Mouse (Mus musculus) intestine, postnatal 0 days (tissue): ENCODE measurements at regions not wholly inside any gene's neighbourhood (a gene's known extent, or its start where the extent isn't known, plus 50 kb on each side); places are given as distances from the start of the nearest gene placed in this dataset.

Experiments
- ATAC-seq: fragments of 200-750 bp; cut with Nextera tagmentation; 2 replicates; pipeline ENCODE4 v1.8.0; 2017; ENCODE audit warnings: mild to moderate bottlenecking, moderate TSS enrichment, moderate library complexity
- H3K27ac ChIP-seq: fragments of 300-500 bp; sonication (generic); 2 replicates; pipeline ENCODE4 v1.5.1; 2014; ENCODE audit warnings: mild to moderate bottlenecking, low read depth, low read length, moderate library complexity
- H3K27me3 ChIP-seq: fragments of 300-500 bp; sonication (generic); replicated peaks from 2 replicates; pipeline ENCODE4 v1.6.1; 2014; ENCODE audit warnings: low read length, mixed read lengths; ENCODE audit not compliant: control insufficient read depth, insufficient read depth
- H3K36me3 ChIP-seq: fragments of 300-500 bp; sonication (generic); 2 replicates; pipeline ENCODE4 v1.6.1; 2014; ENCODE audit warnings: mild to moderate bottlenecking, moderate library complexity; ENCODE audit not compliant: control insufficient read depth, insufficient read depth
- H3K4me1 ChIP-seq: fragments of 300-500 bp; sonication (generic); replicated peaks from 2 replicates; pipeline ENCODE4 v1.6.1; 2014; ENCODE audit warnings: antibody characterized with exemption, low read length, mixed read lengths; ENCODE audit not compliant: control insufficient read depth, insufficient read depth
- H3K4me2 ChIP-seq: fragments of 300-500 bp; sonication (generic); replicated peaks from 2 replicates; pipeline ENCODE4 v1.6.1; 2014; ENCODE audit warnings: low read depth, mild to moderate bottlenecking, moderate library complexity
- H3K4me3 ChIP-seq: fragments of 300-500 bp; sonication (generic); 2 replicates; pipeline ENCODE4 v1.5.1; 2014; ENCODE audit warnings: low read depth, low read length
- H3K9ac ChIP-seq: fragments of 300-500 bp; sonication (generic); 2 replicates; pipeline ENCODE4 v1.6.1; 2014; ENCODE audit warnings: mild to moderate bottlenecking, low read depth, low read length
- H3K9me3 ChIP-seq: fragments of 300-500 bp; sonication (generic); 2 replicates; pipeline ENCODE4 v1.6.1; 2016; ENCODE audit warnings: mixed run types; ENCODE audit not compliant: control insufficient read depth
- CTCF ChIP-seq: sonication (generic); IDR thresholded peaks from 2 replicates; pipeline ENCODE4 v1.5.1; 2016; ENCODE audit warnings: low read depth, mild to moderate bottlenecking, control low read depth, antibody characterized with exemption, moderate library complexity
- WGBS: fragments of 180-500 bp; shearing (Covaris S2); extraction: QIAGEN DNeasy Blood & Tissue Kit; methylation state at CpG from one replicate; pipeline ENCODE4 v1.1.7; 2014; 5-methylcytosine and 5-hydroxymethylcytosine counted together

- TF ChIP-seq CTCF, result no peak
- Histone ChIP-seq H3K9me3 (no peaks in the 10 kb centered on the region), H3K27ac (no peak overlapping the region), H3K4me3 (no peak overlapping the region), H3K36me3 (no peaks in the 10 kb centered on the region), H3K9ac (no peak overlapping the region), H3K4me2 (no peak overlapping the region), H3K4me1 (no peaks in the 10 kb centered on the region), H3K27me3 (no peaks in the 10 kb centered on the region)
- no peak for ATAC-seq
- WGBS, result 56% methylated on average over 3 of the region's 3 CpGs
Observed at GRCm38 (mm10) chr6:95204231-95204630, 87.2 kb downstream of the Kbtbd8 start.

- no peak overlapping the region for H3K9ac ChIP-seq
- H3K36me3 ChIP-seq, result no peaks in the 10 kb centered on the region
- no peak overlapping the region for H3K4me2 ChIP-seq
- no peak overlapping the region for H3K4me3 ChIP-seq
- WGBS, result 43% methylated on average over 2 of the region's 2 CpGs
- peak; percentile 64 for TF ChIP-seq CTCF
- H3K27me3 ChIP-seq, result no peaks in the 10 kb centered on the region
- no peak for ATAC-seq
- H3K4me1 ChIP-seq, result no peaks in the 10 kb centered on the region
- H3K9me3 ChIP-seq, result no peaks in the 10 kb centered on the region
- no peak overlapping the region for H3K27ac ChIP-seq
Observed at GRCm38 (mm10) chr6:95207063-95207462, 90.0 kb downstream of the Kbtbd8 start.

- Histone ChIP-seq H3K4me2 (no peak overlapping the region), H3K9me3 (no peaks in the 10 kb centered on the region), H3K4me3 (no peak overlapping the region), H3K27ac (no peak overlapping the region), H3K4me1 (no peaks in the 10 kb centered on the region), H3K9ac (no peak overlapping the region), H3K27me3 (no peaks in the 10 kb centered on the region), H3K36me3 (no peaks in the 10 kb centered on the region)
- 33% methylated on average over 6 of the region's 6 CpGs for WGBS
- peak; percentile 64 for TF ChIP-seq CTCF
- ATAC-seq, result no peak
Observed at GRCm38 (mm10) chr6:95217431-95217830, 100.4 kb downstream of the Kbtbd8 start.

- no peak overlapping the region for H3K27ac ChIP-seq
- no peak overlapping the region for H3K4me2 ChIP-seq
- no peaks in the 10 kb centered on the region for H3K9me3 ChIP-seq
- no peak overlapping the region for H3K4me3 ChIP-seq
- 68% methylated on average over 3 of the region's 3 CpGs for WGBS
- no peaks in the 10 kb centered on the region for H3K36me3 ChIP-seq
- no peak for ATAC-seq
- H3K27me3 ChIP-seq, result no peaks in the 10 kb centered on the region
- H3K4me1 ChIP-seq, result no peaks in the 10 kb centered on the region
- no peak for TF ChIP-seq CTCF
- no peak overlapping the region for H3K9ac ChIP-seq
Observed at GRCm38 (mm10) chr6:95218830-95219229, 101.8 kb downstream of the Kbtbd8 start.

GRCm38 (mm10) chr6:95223537-95223936, 98.4 kb upstream of the Gm10234 start:
- Histone ChIP-seq H3K4me3 (no peak overlapping the region), H3K9ac (no peak overlapping the region), H3K4me1 (no peaks in the 10 kb centered on the region), H3K4me2 (no peak overlapping the region), H3K27ac (no peak overlapping the region), H3K36me3 (no peaks in the 10 kb centered on the region), H3K9me3 (no peaks in the 10 kb centered on the region), H3K27me3 (no peaks in the 10 kb centered on the region)
- WGBS, result 26% methylated on average over 7 of the region's 7 CpGs
- no peak for ATAC-seq
- TF ChIP-seq CTCF, result peak; percentile 96

GRCm38 (mm10) chr6:95229885-95230284, 92.0 kb upstream of the Gm10234 start:
- Histone ChIP-seq H3K4me2 (no peak overlapping the region), H3K9me3 (no peaks in the 10 kb centered on the region), H3K4me1 (no peaks in the 10 kb centered on the region), H3K27ac (no peak overlapping the region), H3K36me3 (no peaks in the 10 kb centered on the region), H3K27me3 (no peaks in the 10 kb centered on the region), H3K4me3 (no peak overlapping the region), H3K9ac (no peak overlapping the region)
- no peak for TF ChIP-seq CTCF
- no peak for ATAC-seq
- WGBS, result 72% methylated on average over 8 of the region's 8 CpGs

GRCm38 (mm10) chr6:95234712-95235111, 87.2 kb upstream of the Gm10234 start:
- TF ChIP-seq CTCF, result no peak
- Histone ChIP-seq H3K36me3 (no peaks in the 10 kb centered on the region), H3K9me3 (no peaks in the 10 kb centered on the region), H3K27ac (no peak overlapping the region), H3K4me2 (0 out of 2 replicates have a peak overlapping the region, but pooled peaks have one; percentile 9), H3K4me1 (no peaks in the 10 kb centered on the region), H3K4me3 (no peak overlapping the region), H3K27me3 (no peaks in the 10 kb centered on the region), H3K9ac (no peak overlapping the region)
- WGBS, result 35% methylated on average over 13 of the region's 13 CpGs
- ATAC-seq, result no peak
